Mouse (Mus musculus) heart, postnatal 4 days (tissue): ENCODE measurements at regions not wholly inside any gene's neighbourhood (a gene's known extent, or its start where the extent isn't known, plus 50 kb on each side); places are given as distances from the start of the nearest gene placed in this dataset.
"Not testable (repeated sequence)": the region's sequence is repeated elsewhere in the genome, so short reads cannot be mapped to it uniquely, and the experiment has no call there.

Experiments
- DNase-seq: peaks from one replicate; pipeline ENCODE4 v3.0.0; 2021

GRCm38 (mm10) chr2:117450172-117450865, 107.5 kb upstream of the Rasgrp1 start:
- DNase-seq, result peak; percentile 25

GRCm38 (mm10) chr2:117451818-117452217, 109.0 kb upstream of the Rasgrp1 start:
- no peak for DNase-seq

GRCm38 (mm10) chr2:117455021-117455739, 112.4 kb upstream of the Rasgrp1 start:
- DNase-seq, result peak; percentile 16

- no peak for DNase-seq
Observed at GRCm38 (mm10) chr2:117455740-117456455, 113.1 kb upstream of the Rasgrp1 start.

GRCm38 (mm10) chr2:117456456-117457020, 113.7 kb upstream of the Rasgrp1 start:
- no peak for DNase-seq

GRCm38 (mm10) chr2:117461541-117462290, 118.9 kb upstream of the Rasgrp1 start:
- no peak for DNase-seq

GRCm38 (mm10) chr2:117474885-117475542, 132.2 kb upstream of the Rasgrp1 start:
- DNase-seq, result no peak

GRCm38 (mm10) chr2:117475561-117475960, 132.8 kb upstream of the Rasgrp1 start:
- no peak for DNase-seq

- DNase-seq, result not testable (repeated sequence)
Observed at GRCm38 (mm10) chr2:117477503-117477902, 134.7 kb upstream of the Rasgrp1 start.

GRCm38 (mm10) chr2:117479244-117480009, 136.6 kb upstream of the Rasgrp1 start:
- not testable (repeated sequence) for DNase-seq

- DNase-seq, result no peak
Observed at GRCm38 (mm10) chr2:117486447-117486846, 143.6 kb upstream of the Rasgrp1 start.

- no peak for DNase-seq
Observed at GRCm38 (mm10) chr2:117498565-117498964, 155.8 kb upstream of the Rasgrp1 start.

- DNase-seq, result no peak
Observed at GRCm38 (mm10) chr2:117502611-117503010, 159.8 kb upstream of the Rasgrp1 start.

GRCm38 (mm10) chr2:117511737-117512136, 168.9 kb upstream of the Rasgrp1 start:
- DNase-seq, result no peak

- no peak for DNase-seq
Observed at GRCm38 (mm10) chr2:117512551-117512950, 169.8 kb upstream of the Rasgrp1 start.

- DNase-seq, result no peak
Observed at GRCm38 (mm10) chr2:117524437-117524836, 181.6 kb upstream of the Rasgrp1 start.

- no peak for DNase-seq
Observed at GRCm38 (mm10) chr2:117538865-117539264, 196.1 kb upstream of the Rasgrp1 start.

GRCm38 (mm10) chr2:117539285-117539684, 196.5 kb upstream of the Rasgrp1 start:
- DNase-seq, result no peak

- DNase-seq, result peak; percentile 79
Observed at GRCm38 (mm10) chr2:117541471-117541870, 198.7 kb upstream of the Rasgrp1 start.

GRCm38 (mm10) chr2:117542298-117542697, 199.5 kb upstream of the Rasgrp1 start:
- DNase-seq, result no peak

GRCm38 (mm10) chr2:117543301-117543782, 200.5 kb upstream of the Rasgrp1 start:
- no peak for DNase-seq
